In the genomic region with DNA sequence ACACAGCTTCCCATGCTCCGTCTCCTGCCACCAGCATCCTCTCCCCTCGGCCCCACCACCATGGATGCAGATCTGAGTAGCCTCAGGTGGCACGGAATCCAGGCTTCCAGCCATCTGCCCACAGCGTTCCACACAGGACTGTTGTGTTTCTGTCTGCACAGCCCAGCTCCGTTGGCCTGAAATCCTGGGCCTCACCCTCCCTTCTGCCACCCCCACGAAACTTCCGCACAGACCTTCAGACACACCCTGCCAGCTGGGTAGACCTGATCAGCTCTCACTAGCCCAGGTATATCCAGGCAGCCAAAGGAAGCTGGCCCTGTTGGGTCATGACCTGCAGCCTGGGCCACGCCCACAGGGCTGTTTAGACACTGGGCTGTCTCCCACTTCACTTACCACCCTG, we compare ENCODE assay signal across 17 mouse cellular contexts.
DNase-seq lines count a peak whose midpoint lies in the region; ATAC-seq and TF ChIP-seq lines count a peak whose summit lies in the region.
"Had no signal": no experiment of that assay in that cellular context is flagged by ENCODE, and none has a peak within 500 bp of the region (broad histone marks: within the 10 kb centered on the region; RNA-seq: fewer than 3 reads in every experiment).

No protein-coding gene starts in this region.

- H3K4me3 ChIP-seq in midbrain, embryonic 10.5 days, result no peak overlapping the region
- H3K4me3 ChIP-seq in midbrain, embryonic 16.5 days (ENCODE audit: low read depth, low read length), result no peak overlapping the region
- H3K4me3 ChIP-seq in cerebellum, adult 2 months (replicated peaks; ENCODE audit: insufficient read depth, low read depth, low read length), result no peak overlapping the region
- H3K4me3 ChIP-seq in stomach, embryonic 15.5 days (replicated peaks), result no peak overlapping the region
- no peak overlapping the region for H3K4me3 ChIP-seq in kidney, embryonic 16.5 days (ENCODE audit: low read length)
- H3K4me3 ChIP-seq: kidney, embryonic 15.5 days; layer of hippocampus, adult 2 months; limb, embryonic 12.5 days had no signal

- H3K4me2 ChIP-seq in midbrain, embryonic 16.5 days (ENCODE audit: low read length), result no peak overlapping the region
- 0 out of 2 replicates have a peak overlapping the region, but pooled peaks have one; percentile 6 for H3K4me2 ChIP-seq in stomach, embryonic 15.5 days
- no peak overlapping the region for H3K4me2 ChIP-seq in kidney, embryonic 16.5 days (replicated peaks; ENCODE audit: low read depth, low read length)
- H3K4me2 ChIP-seq: kidney, embryonic 15.5 days; limb, embryonic 12.5 days had no signal

- TF ChIP-seq CTCF in cerebellum, adult 2 months (IDR thresholded peaks at IDR 0.05; ENCODE audit: borderline replicate concordance, insufficient read depth, low read depth, low read length), result no peak

- no peak for TF ChIP-seq POLR2A in cerebellum, adult 2 months (IDR thresholded peaks at IDR 0.05; ENCODE audit: borderline replicate concordance, insufficient read depth, low read length)

- ATAC-seq in midbrain, embryonic 16.5 days, result no peak
- peak; percentile 47 for ATAC-seq in stomach, embryonic 15.5 days (ENCODE audit: insufficient read depth, low FRiP score, low read depth)
- ATAC-seq in kidney, embryonic 16.5 days (ENCODE audit: low FRiP score, low TSS enrichment), result no peak
- ATAC-seq: CD4-positive, CD25-positive, alpha-beta regulatory T cell, adult 4 months; forebrain, embryonic 16.5 days had no signal

- H3K9ac ChIP-seq in midbrain, embryonic 16.5 days (ENCODE audit: low read depth, low read length), result no peak overlapping the region
- no peak overlapping the region for H3K9ac ChIP-seq in stomach, embryonic 15.5 days
- H3K9ac ChIP-seq in kidney, embryonic 16.5 days (replicated peaks; ENCODE audit: low read length), result no peak overlapping the region
- H3K9ac ChIP-seq: kidney, embryonic 15.5 days; limb, embryonic 12.5 days; liver, embryonic 14.5 days had no signal

- 91% methylated on average over 8 of the region's 8 CpGs for WGBS in midbrain, embryonic 10.5 days
- WGBS in midbrain, embryonic 16.5 days, result 83% methylated on average over 8 of the region's 8 CpGs
- WGBS in cerebellum, adult 2 months, result 15% methylated on average over 8 of the region's 8 CpGs
- WGBS in stomach, embryonic 15.5 days, result 60% methylated on average over 8 of the region's 8 CpGs
- WGBS in kidney, embryonic 16.5 days, result 75% methylated on average over 8 of the region's 8 CpGs

- no peaks in the 10 kb centered on the region for H3K36me3 ChIP-seq in midbrain, embryonic 10.5 days
- 0 out of 2 replicates have a peak, but pooled peaks cover 2% of the 10 kb centered on the region for H3K36me3 ChIP-seq in midbrain, embryonic 16.5 days (ENCODE audit: control insufficient read depth, insufficient read depth, low read length)
- no peaks in the 10 kb centered on the region for H3K36me3 ChIP-seq in stomach, embryonic 15.5 days
- no peaks in the 10 kb centered on the region for H3K36me3 ChIP-seq in kidney, embryonic 16.5 days (ENCODE audit: insufficient read depth, low read length)
- H3K36me3 ChIP-seq: kidney, embryonic 15.5 days; limb, embryonic 12.5 days had no signal

- H3K9me3 ChIP-seq in midbrain, embryonic 10.5 days (replicated peaks), result no peaks in the 10 kb centered on the region
- no peaks in the 10 kb centered on the region for H3K9me3 ChIP-seq in midbrain, embryonic 16.5 days (replicated peaks; ENCODE audit: control insufficient read depth, low read length, poor library complexity, severe bottlenecking)
- no peaks in the 10 kb centered on the region for H3K9me3 ChIP-seq in stomach, embryonic 15.5 days
- no peaks in the 10 kb centered on the region for H3K9me3 ChIP-seq in kidney, embryonic 16.5 days (ENCODE audit: low read length)
- H3K9me3 ChIP-seq: kidney, embryonic 15.5 days; limb, embryonic 12.5 days had no signal

- DNase-seq in midbrain, embryonic 10.5 days (ENCODE audit: low spot score), result no peak
- DNase-seq in cerebellum, adult 2 months, result peak; percentile 60
- peak; percentile 57 to 65 for DNase-seq in cerebellum, postnatal 25 days
- DNase-seq in gastrocnemius, adult 8-10 months (ENCODE audit: low spot score in 2 of 2), result no peak
- DNase-seq: adrenal gland, postnatal 10 days; gastrocnemius, postnatal 14 days; heart, postnatal 14 days; lung, postnatal 4 days had no signal

- peaks cover 21% of the 10 kb centered on the region for H3K4me1 ChIP-seq in midbrain, embryonic 10.5 days
- H3K4me1 ChIP-seq in midbrain, embryonic 16.5 days (ENCODE audit: control insufficient read depth, insufficient read depth, low read length), result no peaks in the 10 kb centered on the region
- H3K4me1 ChIP-seq in cerebellum, adult 2 months (ENCODE audit: control insufficient read depth, insufficient read depth, low read length), result peaks cover 41% of the 10 kb centered on the region
- peaks cover 15% of the 10 kb centered on the region; the same call in 1 of the 2 replicates for H3K4me1 ChIP-seq in stomach, embryonic 15.5 days
- H3K4me1 ChIP-seq in kidney, embryonic 16.5 days (ENCODE audit: insufficient read depth, low read length), result peaks cover 4% of the 10 kb centered on the region

- peak overlapping the region; percentile 9; the same call in 1 of the 2 replicates for H3K27ac ChIP-seq in midbrain, embryonic 10.5 days (replicated peaks)
- no peak overlapping the region for H3K27ac ChIP-seq in midbrain, embryonic 16.5 days (ENCODE audit: low read length)
- 0 out of 2 replicates have a peak overlapping the region, but pooled peaks have one; percentile 1 for H3K27ac ChIP-seq in cerebellum, adult 2 months (ENCODE audit: insufficient read depth, low read length)
- peak overlapping the region; percentile 14; the same call in 1 of the 2 replicates for H3K27ac ChIP-seq in stomach, embryonic 15.5 days
- H3K27ac ChIP-seq in kidney, embryonic 16.5 days (ENCODE audit: low read length), result no peak overlapping the region
- H3K27ac ChIP-seq: kidney, embryonic 15.5 days; layer of hippocampus, adult 2 months; limb, embryonic 12.5 days; liver, embryonic 14.5 days had no signal

- H3K27me3 ChIP-seq in midbrain, embryonic 10.5 days (ENCODE audit: low read depth, poor library complexity, severe bottlenecking), result no peaks in the 10 kb centered on the region
- H3K27me3 ChIP-seq in midbrain, embryonic 16.5 days (ENCODE audit: control insufficient read depth, insufficient read depth, low read depth, low read length), result no peaks in the 10 kb centered on the region
- no peaks in the 10 kb centered on the region for H3K27me3 ChIP-seq in cerebellum, adult 2 months (ENCODE audit: control insufficient read depth, insufficient read depth, low read length)
- H3K27me3 ChIP-seq in stomach, embryonic 15.5 days (replicated peaks), result no peaks in the 10 kb centered on the region
- no peaks in the 10 kb centered on the region for H3K27me3 ChIP-seq in kidney, embryonic 16.5 days (ENCODE audit: insufficient read depth, low read length)
- H3K27me3 ChIP-seq: kidney, embryonic 15.5 days; limb, embryonic 12.5 days had no signal

Comparison
In these comparisons a context has a peak if more than half of its experiments do, and no peak if none do; other contexts are left out.
1. H3K27ac ChIP-seq: peak in midbrain, embryonic 10.5 days (single experiment), cerebellum, adult 2 months (single experiment) and stomach, embryonic 15.5 days (single experiment); none in midbrain, embryonic 16.5 days (single experiment) and kidney, embryonic 16.5 days (single experiment).
2. DNase-seq: peak in cerebellum, adult 2 months (2 of 2) and cerebellum, postnatal 25 days (2 of 2); none in midbrain, embryonic 10.5 days (single experiment) and gastrocnemius, adult 8-10 months (0 of 2).